Mouse (Mus musculus): ENCODE measurements at regions not wholly inside any gene's neighbourhood (a gene's known extent, or its start where the extent isn't known, plus 50 kb on each side); places are given as distances from the start of the nearest gene placed in this dataset.

DNA sequence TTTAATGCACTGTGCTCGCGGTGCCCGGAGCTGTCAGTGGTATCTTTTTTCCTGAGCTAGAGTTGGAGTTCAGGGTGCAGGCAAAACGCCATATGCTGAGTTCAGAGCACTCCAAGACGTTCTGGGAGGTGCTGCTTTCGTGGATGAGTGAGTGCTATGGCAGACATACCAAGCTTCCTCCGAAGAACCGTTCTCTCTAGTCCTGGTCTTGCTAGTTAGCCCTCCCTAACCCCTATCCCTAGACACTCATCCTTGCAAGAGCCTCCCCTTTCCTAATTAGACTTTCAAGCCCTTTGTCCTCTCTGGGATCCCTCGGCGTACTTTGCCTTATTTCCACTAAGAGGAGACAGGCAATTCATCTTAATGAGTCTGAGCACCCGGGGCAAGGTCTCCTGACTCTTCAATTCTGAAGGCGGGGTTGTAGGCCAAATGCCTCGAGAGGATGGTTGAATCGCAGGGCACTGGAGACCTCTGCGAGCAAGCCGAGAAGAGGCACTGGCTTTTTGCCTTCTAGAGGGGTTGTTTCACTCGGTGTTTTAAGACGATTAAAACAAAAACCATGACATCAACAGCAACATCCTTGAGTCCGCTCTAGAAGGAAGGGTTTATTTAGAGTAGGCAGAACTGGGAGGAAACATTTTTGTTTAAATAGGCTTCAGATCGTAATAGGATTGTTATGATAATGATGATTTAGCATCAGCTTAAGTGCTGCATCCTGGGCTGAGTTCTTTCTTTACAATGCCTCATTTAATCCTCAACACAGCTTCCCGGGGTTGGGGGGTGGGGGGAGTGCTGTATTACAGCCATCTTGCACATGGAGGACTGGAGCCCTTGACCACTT lies 243.6 kb downstream of the Ndfip2 start:
- no peak for DNase-seq (ENCODE audit: low spot score in 2 of 2)

DNA sequence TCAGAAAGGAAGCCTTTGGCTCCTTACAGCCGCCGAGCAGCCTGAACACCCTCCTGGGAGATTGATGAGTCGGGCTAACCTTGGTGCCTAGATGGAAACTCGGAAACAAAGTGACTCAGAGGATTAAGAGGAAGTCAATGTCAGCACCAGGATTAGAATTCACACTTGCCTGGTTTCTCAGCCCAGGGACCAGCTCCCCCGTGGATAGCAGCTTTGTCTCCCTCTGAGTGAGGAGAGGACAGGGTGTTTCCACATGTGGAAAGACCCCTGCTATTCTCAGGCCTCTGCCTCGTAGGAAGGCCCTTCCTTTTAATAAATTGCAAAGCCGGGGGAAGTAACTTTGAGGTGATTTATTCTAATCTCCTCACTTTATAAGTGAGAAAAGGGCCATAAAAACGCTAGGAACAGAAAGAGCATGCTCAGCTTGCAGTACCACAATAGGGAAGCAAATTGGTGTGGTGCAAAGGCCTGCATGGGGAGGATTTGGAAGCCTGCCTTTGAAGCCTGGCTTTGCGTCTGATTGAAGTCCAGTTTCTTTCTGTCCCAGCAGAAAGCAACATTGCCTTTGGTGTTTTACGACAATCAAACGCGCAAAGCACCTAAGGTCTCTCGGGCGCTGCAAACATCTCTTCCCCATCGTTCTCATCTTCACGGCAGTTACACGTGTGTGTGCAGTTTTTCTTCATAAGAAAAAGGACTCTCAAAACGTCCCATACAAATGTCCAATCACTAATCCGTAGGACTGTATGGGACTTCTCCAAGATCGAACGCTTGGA lies 242.8 kb downstream of the Ndfip2 start:
- DNase-seq (ENCODE audit: low spot score in 2 of 2): no peak

DNA sequence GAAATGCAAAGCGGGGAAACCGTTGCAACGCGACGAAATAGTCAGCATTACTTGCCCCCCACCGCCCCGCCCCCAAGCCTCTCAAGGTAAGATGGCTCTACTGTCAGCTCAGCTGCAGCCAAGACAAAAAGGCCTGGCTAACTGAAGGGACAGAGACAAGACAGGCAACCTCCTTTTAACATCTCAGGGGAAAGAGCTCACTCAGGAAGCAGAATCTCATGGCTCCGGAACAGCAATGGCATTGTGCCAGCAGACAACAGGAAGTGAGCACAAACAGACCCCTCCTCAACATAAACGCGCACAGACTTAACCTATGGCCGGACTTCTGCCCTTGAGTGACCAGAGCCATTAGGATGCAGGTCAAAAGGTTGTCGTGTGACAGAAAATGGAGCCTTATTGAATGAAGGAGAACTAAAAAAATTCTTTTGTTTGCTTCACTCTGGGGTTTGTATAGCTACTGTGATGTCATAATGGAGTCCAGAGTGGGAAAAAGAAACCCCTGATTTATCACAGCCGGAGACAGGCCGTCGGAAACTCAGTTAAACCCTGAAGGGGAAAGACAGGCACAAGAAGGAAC lies 241.0 kb downstream of the Ndfip2 start:
- DNase-seq (ENCODE audit: low spot score in 2 of 2): peak in 1 of 2 experiments; percentile 33

DNA sequence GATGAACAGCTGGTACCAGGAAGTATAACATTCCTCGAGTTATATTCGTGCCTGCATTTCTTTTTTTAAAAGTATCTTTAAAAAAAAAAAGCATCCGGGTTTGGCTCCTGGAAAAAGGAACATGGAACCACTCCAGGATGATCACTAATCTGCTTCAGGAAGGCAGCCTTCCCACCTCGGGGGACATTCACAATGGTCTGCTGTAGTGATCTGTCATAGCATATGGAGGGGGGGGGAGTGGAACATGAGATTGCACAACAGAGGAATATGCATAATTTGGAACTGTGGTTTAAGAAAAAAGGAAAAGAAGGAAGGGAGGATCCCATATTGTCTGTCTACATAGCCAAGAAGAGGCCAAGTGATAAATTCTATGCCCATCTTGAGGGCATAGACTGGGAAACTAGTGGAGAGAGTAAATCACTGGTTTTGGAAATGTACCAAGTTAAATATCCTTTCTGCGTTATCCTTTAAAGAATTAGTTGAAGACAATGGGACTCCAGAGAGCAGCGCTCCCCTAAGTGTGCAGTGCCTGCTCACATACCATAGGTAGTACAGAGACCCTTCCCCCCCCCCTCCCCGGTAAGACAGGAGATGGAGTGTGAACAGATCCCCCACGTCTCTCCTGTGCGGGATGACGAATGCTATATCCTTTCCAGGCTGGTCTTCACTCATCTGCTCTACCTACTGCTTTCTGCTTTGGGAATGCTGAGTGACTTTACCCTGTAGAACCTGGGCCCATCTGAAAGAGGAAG lies 240.0 kb downstream of the Ndfip2 start:
- DNase-seq (ENCODE audit: low spot score in 2 of 2): no peak

DNA sequence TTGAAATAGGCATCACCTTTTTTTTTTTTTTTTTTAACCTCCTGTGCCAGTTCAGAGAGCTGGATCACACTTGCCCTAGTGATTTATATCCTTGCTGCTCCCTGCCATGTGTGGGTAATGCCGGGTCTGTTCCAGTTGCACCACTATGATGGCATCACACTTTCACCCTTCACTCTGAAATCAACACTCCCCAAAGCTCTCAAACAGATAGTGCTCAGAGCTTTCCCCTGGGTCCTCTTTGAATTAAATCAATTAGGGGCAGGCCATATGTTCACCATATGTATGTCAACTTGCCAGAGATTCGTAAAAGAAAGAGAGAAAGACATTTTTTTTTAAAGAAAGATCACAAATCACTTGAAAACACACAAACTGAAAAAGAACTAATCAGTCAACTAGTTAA lies 236.8 kb downstream of the Ndfip2 start:
- DNase-seq (ENCODE audit: low spot score in 2 of 2): no peak

DNA sequence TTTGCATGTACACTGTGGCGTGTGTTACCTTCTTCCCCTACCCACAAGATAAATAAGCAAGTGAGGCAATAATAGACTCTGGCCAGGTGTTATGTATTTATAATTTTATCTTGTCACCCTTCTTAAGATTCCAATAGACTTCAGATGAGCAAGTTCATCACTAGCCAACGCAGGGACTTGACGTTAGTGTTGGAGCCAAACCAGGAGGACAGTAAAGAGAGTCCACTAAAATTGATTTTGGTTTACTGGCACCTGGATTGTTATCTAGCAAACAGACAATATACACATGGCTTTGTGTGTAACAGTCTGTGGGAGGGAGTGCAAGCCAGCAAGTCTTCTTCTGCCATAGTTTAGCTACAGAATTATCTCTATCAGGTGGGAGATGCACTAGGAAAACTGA lies 236.0 kb downstream of the Ndfip2 start:
- no peak for DNase-seq (ENCODE audit: low spot score in 2 of 2)

DNA sequence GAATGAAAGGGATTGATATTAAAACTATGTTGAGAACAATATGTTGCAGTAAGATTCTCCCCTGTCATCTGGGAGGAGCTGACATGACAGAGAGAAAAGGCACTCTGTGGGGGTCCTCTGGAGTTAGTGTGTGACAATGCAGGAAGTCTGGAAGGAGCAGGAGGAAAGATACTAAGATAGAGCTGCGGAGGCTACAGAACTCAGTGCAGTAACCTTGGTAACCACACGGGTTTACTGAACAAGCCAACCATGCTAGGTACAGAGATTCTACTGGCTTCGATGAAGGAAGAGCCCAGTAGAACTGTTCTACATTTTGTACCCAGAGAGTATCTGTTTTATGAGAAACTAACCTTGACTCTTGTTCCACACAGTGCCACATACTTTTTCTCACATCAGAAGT lies 231.8 kb downstream of the Ndfip2 start:
- no peak for DNase-seq (ENCODE audit: low spot score in 2 of 2)

DNA sequence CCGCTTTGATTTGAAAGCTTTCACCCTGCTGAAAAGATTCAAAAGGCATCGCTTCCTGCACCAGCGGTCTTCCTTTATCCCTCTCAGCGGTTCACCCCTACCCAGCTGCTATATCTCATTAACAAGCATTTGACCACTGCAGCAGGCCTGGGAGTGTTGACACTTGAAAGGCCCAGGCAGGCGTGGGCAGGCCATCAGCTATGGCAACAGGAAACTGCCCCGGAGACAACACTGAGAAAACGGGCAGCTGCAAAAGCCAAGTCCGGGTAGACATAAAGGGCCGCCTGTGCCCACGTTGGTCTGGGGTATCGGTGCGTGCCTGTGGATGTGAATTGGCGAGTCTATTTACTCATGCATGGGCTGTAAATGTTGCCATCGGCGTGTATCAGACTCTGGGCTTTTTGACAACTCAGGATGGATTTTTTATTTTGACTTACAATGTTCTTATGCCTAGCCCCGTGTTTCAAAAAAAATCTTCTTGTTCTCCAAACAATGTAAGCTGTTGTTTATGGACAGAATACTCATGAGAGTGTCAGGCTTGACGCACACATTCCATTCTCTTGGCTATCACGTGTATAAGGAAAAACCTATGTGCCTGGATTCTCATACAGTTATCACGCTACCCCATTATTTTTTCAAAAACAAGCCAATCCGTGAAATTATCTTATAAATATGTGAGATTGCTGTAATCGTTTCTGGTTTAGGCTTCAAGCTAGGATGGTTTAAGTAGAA lies 225.1 kb downstream of the Ndfip2 start:
- DNase-seq (ENCODE audit: low spot score in 2 of 2): peak in 1 of 2 experiments; percentile 44

DNA sequence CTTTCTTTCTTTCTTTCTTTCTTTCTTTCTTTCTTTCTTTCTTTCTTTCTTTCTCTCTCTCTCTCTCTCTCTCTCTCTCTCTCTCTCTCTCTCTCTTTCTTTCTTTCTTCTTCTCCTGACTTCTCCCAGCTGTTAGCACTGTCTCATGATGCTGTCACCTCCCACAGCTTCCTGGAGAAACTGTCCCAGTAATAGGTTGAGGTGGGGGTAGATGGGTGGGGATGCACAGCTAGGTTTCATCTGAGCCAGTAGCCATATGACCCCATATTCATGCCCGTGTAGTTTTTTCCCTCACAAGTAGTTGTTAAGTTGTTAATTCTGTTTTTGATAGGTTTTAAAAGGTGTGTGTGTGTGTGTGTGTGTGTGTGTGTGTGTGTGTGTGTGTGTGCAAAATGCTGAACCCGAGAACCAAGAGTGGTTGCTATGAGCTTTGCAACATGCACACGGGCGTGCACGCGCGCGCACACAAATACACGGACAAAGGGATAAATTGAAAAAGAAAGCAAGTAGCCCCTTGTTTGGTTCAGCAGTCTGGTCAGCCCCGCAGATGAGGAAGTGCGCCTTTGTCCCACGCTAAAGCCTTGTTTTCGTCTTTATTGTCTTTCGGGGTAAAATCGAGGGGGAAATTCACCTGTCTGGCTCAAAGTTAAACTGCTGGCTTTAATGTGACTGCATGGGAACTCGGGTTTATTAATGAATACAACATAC lies 224.4 kb downstream of the Ndfip2 start:
- peak in 1 of 2 experiments; percentile 32 for DNase-seq (ENCODE audit: low spot score in 2 of 2)

DNA sequence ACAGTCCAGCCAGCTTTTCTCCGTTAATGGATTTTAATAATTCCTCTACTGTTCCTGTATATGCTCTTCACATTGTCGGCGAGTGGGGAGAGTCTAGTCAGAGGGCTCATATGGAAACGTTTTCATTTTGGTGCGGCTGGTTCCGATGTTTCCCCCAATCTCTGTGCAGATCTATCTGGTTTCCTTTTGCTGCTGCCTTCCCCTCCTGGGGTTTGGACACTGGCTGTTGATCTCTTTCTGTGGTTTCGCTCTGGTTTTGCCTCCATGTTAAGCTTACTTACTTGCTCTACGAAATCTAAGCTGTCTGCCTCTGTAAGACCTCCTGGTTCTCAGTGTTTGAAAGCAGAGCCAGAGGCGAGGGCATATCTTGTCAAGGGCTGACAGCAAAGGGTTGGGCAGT lies 221.7 kb downstream of the Ndfip2 start:
- DNase-seq (ENCODE audit: low spot score in 2 of 2): no peak

DNA sequence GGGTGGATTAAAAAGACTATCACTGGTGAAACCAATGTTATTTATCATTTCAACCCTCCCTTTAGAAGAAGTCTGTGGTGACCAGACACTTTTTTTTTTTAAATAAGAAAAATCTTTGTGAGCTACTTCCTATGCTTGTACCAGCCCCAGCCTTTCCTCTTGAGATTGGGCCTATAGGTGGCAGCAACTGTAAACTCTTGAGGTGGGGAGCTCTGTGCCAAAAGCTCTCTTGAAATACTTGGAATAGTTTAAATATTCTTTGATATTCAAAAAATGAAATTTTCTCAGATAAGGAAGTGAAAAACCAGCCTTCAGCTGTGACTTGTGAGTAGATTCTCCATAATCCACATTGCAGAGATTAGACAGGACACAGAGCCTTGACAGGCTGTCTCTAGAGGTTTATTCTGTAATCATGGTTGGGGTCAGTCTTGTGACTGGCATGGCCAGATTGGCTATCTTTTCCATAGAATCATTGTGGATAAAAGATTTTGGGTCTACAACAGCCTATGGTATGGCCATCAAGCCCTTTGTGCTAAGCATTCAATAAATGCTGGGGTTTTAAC lies 216.7 kb downstream of the Ndfip2 start:
- DNase-seq (ENCODE audit: low spot score in 2 of 2): no peak

DNA sequence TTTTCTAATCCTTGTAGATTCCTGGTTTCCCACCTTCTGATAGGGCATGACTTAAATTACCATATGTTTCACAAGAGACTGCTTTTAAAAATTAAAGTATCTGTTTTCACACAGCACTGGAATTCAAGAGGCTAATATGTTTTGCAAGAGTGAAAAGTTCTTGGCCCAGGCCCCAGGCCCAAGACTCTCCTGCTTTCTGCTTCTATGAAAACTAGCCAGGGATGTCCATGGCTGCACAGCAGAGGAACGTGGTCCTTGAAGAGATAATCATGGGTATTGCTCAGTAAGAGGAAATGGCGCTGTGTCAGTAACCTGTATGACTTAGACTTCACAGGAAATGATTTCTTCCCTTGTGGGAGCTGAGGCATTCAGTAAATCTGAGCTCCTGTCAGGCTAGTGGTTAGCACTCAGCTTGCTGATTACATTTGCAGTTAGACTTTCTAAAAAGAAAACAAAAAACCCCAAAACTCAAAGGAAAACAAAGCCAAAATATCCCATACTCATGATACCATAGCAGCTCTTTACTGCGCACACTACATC lies 190.6 kb downstream of the Ndfip2 start:
- no peak for DNase-seq (ENCODE audit: low spot score in 2 of 2)

DNA sequence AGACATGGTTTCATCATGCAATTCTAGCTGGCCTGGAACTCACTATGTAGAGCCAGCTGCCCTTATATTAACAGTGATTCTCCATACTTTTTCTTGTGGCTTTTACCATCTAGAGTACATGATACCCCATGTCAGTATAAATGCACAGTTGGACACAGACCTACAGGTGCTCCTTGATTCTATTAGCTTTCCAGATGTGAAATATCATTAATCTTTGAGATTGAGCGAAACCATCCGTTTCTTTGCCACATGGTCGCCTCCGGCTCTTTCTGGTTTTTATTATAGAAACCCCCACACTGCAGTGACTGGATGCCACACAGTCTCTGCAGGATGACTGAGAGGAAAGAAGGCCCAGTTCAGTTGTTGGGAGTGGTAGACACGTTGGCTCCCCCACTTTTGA lies 188.7 kb downstream of the Ndfip2 start:
- no peak for DNase-seq (ENCODE audit: low spot score in 2 of 2)

DNA sequence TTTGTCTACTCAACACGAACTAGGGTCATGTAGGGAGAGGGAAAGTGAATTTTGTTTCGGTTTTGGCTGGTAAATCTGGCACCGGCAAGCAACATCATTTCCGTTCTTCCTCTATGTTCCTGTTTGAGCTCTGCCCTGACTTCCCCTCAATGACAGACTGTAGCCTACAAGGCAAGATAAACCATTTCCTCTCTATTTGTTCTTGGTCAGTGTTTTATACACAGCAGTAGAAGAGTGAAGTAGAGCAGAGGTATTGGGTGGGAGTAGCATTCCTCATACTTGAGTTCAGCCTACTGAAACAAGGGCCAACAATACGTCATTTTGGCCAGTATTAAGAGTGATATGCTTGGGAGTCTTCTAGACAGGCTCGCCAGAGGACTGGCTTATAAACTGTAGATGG lies 177.0 kb downstream of the Ndfip2 start:
- no peak for DNase-seq (ENCODE audit: low spot score in 2 of 2)

DNA sequence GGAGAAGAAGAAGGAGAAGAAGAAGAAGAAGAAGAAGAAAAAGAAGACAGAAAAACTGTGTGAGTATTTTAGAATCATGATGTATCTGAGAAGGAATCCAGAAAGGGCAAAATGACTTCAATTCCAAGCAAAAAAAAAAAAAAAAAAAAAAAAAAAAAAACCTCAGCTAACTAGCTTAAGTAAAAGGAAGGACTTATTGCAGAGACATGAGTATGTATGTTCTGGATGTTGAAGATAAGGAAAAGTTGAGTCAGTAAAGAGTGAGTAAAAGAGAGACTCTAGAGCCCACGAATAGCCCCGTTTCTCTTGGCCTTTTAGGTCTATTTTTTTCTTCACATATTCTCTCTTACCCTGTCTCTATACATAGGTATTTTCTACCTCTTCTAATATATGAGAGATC lies 175.1 kb downstream of the Ndfip2 start:
- no peak for DNase-seq (ENCODE audit: low spot score in 2 of 2)

DNA sequence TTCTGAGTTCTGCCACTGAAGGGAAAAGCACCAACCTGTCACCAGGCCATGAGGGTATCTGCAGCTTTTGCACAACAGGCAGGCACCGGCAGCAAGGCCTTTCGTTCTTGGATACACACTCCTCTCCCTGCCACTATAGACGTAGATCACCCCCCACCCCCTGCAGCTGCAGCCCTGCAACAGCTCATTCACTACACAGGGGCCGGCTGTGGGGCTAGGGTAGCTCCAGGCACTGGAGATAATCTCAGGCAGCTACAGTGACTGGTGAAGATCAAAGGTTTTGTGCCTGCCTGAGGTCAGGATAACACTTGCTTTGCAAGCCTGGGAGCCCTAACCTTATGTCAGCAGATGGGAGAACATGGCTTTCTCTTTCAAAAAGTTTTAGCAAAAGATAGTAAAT lies 174.3 kb downstream of the Ndfip2 start:
- no peak for DNase-seq (ENCODE audit: low spot score in 2 of 2)

DNA sequence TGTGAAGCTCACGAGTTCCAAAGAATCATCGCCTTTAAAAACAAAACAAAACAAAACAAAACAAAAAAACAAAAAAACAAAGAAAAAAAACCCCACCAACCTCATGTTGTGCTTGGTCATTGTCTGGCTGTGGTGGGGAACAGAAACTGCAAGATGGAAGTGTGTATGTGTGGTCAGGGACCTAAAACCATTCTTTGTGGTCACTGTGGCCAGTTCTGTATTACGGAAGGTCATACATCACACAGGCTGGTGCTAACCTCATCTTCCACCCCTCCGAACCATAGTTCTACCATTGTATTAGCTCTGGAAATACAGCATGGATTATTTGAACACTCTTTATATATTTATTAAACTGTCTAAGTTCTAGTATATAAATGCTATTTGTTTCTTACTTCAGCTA lies 173.2 kb downstream of the Ndfip2 start:
- DNase-seq (ENCODE audit: low spot score in 2 of 2): no peak

DNA sequence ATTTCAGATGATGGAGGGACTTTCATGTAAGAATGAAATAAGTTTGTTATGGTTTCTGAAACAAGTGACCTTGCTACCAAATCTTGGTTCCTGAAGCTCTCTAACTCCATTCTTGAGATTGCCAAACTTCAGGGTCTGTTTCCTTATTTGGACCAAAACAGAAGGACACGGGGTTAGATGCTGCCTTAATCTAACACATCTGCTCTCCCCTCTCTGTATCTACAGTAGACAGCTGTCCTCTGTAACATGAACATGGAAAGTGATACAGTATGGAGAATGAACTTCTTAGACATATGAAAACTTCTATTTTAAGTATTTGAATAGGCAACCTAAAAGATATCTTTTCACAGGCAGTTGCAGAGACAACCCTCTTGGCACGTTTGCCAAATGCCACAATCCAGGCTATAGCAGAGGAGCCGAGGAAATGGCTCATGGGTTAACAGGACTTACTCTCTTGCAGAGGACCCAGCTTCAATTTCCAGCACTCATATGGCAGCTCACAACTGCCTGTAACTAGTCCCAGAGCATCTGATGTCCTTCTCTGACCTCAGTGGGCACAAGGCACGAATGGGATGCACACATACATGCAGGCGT lies 171.4 kb downstream of the Ndfip2 start:
- no peak for DNase-seq (ENCODE audit: low spot score in 2 of 2)

DNA sequence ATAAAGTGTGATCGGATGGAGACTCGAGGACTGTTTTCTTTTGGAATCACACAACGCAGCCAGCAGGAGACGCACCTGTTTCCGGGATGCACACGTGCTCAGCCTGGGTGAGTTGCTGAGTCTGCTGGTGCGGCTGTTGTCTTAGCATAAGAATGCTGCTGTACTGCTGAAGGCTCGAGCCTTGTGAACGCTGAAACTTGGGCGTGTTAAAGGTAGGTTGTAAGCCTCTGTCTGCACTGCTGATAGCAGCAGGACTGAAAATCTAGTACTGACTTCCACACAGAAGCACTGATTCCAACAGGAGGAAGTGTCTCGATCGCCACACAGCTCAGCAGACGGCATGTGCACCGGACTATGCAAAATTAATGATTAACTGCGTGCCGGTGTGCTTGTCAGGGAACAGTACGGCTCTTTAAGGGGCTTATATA lies 169.1 kb downstream of the Ndfip2 start:
- DNase-seq (ENCODE audit: low spot score in 2 of 2): no peak

Data from spleen, postnatal 10 days (tissue).